Mouse (Mus musculus): ENCODE measurements around the gene Nf1. TPM values are rescaled to one million over a fixed set of nuclear protein-coding genes. Genes with fewer than 3 reads are reported as not detected.

Nf1 gene
- polyA plus RNA-seq, 1 experiment from 2014 or later: 1.3 TPM

DNA sequence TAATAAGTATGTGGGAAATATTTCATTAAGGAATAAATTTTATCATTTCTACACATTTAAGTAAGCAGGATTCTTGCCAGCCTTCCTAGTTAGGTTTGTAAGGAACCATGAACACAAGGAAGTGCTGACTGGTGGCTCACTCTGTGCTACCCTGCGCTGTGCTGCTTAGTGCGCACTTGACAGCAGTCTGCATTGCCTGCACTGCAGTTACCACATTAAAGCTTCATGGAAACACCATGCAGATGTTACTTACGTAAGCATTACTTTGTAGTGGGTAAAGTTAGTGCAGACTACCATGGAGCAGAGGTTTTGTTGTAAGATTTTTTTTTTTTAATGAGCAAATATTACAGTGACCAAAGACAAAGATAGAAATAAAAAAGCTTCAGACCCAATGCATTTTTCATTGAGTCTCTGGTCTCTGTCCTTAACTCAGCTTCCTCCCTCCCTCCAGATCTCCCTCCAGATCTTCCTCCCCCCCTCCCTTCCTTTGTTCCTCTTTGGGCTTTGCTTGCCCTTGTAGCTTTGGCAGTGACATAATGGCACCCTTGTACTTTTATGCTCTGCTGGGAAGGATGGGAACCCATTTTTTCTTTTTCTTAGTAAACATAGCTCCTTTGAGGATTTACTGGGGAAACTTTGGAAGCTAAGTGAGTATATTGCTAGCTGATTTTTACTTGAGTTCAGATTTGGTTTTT, 121.4 kb downstream of the Nf1 start:
- no peak overlapping the region for H3K4me3 ChIP-seq (ENCODE audit: low read depth, low read length)
- H3K27ac ChIP-seq (ENCODE audit: low read length): no peak overlapping the region
- no peaks in the 10 kb centered on the region for H3K27me3 ChIP-seq (ENCODE audit: control insufficient read depth, insufficient read depth, low read depth, low read length)
- 60% methylated on average over 3 of the region's 3 CpGs for WGBS (ENCODE audit: insufficient replicate concordance)
- no peak for ATAC-seq (ENCODE audit: low read depth)
- H3K9ac ChIP-seq (ENCODE audit: low read depth, low read length): no peak overlapping the region
- no peaks in the 10 kb centered on the region for H3K4me1 ChIP-seq (ENCODE audit: control insufficient read depth, low read depth, low read length)
- no peaks in the 10 kb centered on the region for H3K9me3 ChIP-seq (replicated peaks; ENCODE audit: control insufficient read depth, low read length)
- H3K36me3 ChIP-seq (ENCODE audit: control insufficient read depth, insufficient read depth): no peaks in the 10 kb centered on the region
- no peak overlapping the region for H3K4me2 ChIP-seq (ENCODE audit: low read depth, low read length)

DNA sequence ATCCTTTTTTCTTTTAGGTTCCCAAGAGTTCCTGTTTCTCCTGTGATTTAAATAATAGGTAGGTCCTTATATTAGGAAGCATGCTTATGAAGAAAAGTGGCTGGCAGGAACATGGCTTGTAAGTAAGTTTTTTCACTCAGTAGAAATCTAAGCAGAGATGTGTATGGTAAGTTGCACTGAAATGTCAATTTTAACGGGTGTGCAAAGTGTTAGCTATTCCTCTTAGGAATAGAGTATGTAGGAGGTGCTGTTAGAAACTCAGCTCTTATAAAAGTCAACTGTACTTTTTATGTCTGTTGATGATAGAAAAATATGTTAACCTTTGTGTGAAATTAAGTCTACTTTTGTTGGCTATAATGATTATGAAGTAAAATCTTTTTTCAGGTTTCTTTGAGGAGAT, 128.6 kb downstream of the Nf1 start:
- WGBS (ENCODE audit: insufficient replicate concordance): 70% methylated on average over 1 of the region's 1 CpGs
- Histone ChIP-seq H3K36me3 (ENCODE audit: control insufficient read depth, insufficient read depth) (no peaks in the 10 kb centered on the region), H3K9ac (ENCODE audit: low read depth, low read length) (no peak overlapping the region), H3K4me1 (ENCODE audit: control insufficient read depth, low read depth, low read length) (no peaks in the 10 kb centered on the region), H3K27ac (ENCODE audit: low read length) (no peak overlapping the region), H3K27me3 (ENCODE audit: control insufficient read depth, insufficient read depth, low read depth, low read length) (no peaks in the 10 kb centered on the region), H3K4me3 (ENCODE audit: low read depth, low read length) (no peak overlapping the region), H3K9me3 (replicated peaks; ENCODE audit: control insufficient read depth, low read length) (no peaks in the 10 kb centered on the region), H3K4me2 (ENCODE audit: low read depth, low read length) (no peak overlapping the region)
- ATAC-seq (ENCODE audit: low read depth): no peak

DNA sequence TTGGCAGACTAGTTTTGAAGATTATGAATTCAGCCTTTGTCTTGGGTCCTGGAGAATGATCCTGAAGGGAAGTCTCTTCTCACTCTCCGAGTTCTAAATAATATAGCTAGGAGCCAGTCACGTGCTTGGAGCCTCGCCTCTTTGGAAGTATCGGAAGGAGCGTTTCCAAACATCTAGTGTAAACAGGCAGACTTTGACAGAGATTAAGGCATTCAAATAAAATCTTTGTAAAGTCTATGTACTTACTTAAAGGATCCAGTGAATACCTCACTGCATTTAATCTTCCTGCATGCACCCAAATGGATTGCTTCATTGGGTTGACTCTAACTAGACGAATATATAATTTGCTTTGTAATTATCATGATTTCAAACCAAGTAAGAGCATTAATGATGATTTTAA, 143.9 kb downstream of the Nf1 start:
- no peak for ATAC-seq (ENCODE audit: low read depth)
- Histone ChIP-seq H3K4me3 (ENCODE audit: low read depth, low read length) (no peak overlapping the region), H3K9me3 (replicated peaks; ENCODE audit: control insufficient read depth, low read length) (no peaks in the 10 kb centered on the region), H3K4me2 (ENCODE audit: low read depth, low read length) (no peak overlapping the region), H3K4me1 (ENCODE audit: control insufficient read depth, low read depth, low read length) (no peaks in the 10 kb centered on the region), H3K36me3 (ENCODE audit: control insufficient read depth, insufficient read depth) (no peaks in the 10 kb centered on the region; the same call in 1 of the 2 replicates), H3K27me3 (ENCODE audit: control insufficient read depth, insufficient read depth, low read depth, low read length) (no peaks in the 10 kb centered on the region), H3K27ac (ENCODE audit: low read length) (no peak overlapping the region), H3K9ac (ENCODE audit: low read depth, low read length) (no peak overlapping the region)
- WGBS (ENCODE audit: insufficient replicate concordance): 80% methylated on average over 6 of the region's 6 CpGs

DNA sequence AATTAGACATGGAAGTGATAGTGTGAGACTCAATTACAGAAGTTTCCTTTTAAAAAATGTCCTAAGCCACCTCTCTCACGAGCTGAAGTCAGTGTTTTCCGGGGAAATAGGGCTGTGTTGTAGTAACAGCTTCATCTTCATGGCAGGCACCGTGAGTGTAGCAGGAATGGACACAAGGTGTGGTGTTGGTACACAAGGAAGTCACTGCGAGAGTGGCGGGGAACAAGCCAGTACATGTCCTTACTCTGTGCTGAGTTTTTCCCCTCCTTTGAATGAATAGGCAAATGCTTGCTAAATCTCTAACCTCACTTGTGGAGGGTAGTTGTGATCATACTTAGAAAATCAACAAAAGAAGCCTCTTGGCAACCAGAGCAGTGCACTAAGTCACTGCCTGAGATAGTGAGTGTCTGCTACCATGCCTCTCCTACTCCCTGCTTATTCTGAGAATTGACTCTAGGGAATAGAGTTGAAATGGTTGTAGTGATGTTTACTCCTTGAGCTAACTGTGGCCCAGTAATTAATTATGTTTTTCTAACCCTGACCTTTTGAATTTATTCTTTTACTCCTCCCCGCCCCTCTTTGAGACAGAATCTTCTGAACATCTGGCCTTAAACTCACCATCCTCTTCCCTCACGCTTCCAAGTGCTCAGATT, 144.5 kb downstream of the Nf1 start:
- WGBS (ENCODE audit: insufficient replicate concordance): 71% methylated on average over 7 of the region's 7 CpGs
- no peak for ATAC-seq (ENCODE audit: low read depth)
- H3K9ac ChIP-seq (ENCODE audit: low read depth, low read length): no peak overlapping the region

DNA sequence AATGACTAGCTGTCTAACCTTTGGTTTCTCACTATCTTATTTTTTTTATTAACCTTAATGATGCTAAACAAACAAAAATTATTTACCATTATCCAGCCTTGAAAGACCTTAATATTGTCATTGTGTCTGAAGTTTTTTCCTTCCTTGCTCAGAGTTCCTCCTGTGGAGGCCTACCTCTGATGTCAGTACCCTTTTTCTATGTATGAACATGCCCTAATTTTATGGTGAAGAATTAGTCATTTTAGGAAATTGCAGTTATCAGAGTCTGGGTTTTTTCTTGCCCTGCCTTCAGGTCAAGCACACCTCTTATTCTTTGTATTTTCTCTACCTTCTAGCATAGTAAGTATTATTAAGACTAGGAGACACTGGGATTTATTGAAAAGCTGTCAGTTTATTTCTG, 145.2 kb downstream of the Nf1 start:
- no peaks in the 10 kb centered on the region for H3K9me3 ChIP-seq (replicated peaks; ENCODE audit: control insufficient read depth, low read length)
- no peaks in the 10 kb centered on the region; the same call in 1 of the 2 replicates for H3K36me3 ChIP-seq (ENCODE audit: control insufficient read depth, insufficient read depth)
- H3K4me2 ChIP-seq (ENCODE audit: low read depth, low read length): no peak overlapping the region
- no peaks in the 10 kb centered on the region for H3K4me1 ChIP-seq (ENCODE audit: control insufficient read depth, low read depth, low read length)
- no peak overlapping the region for H3K27ac ChIP-seq (ENCODE audit: low read length)
- H3K9ac ChIP-seq (ENCODE audit: low read depth, low read length): no peak overlapping the region
- H3K27me3 ChIP-seq (ENCODE audit: control insufficient read depth, insufficient read depth, low read depth, low read length): no peaks in the 10 kb centered on the region
- H3K4me3 ChIP-seq (ENCODE audit: low read depth, low read length): no peak overlapping the region
- ATAC-seq (ENCODE audit: low read depth): no peak

More for the DNA sequence above, 144.5 kb downstream of the Nf1 start:
- H3K4me2 ChIP-seq (ENCODE audit: low read depth, low read length): no peak overlapping the region
- H3K4me1 ChIP-seq (ENCODE audit: control insufficient read depth, low read depth, low read length): no peaks in the 10 kb centered on the region
- H3K9me3 ChIP-seq (replicated peaks; ENCODE audit: control insufficient read depth, low read length): no peaks in the 10 kb centered on the region
- H3K27ac ChIP-seq (ENCODE audit: low read length): no peak overlapping the region
- H3K27me3 ChIP-seq (ENCODE audit: control insufficient read depth, insufficient read depth, low read depth, low read length): no peaks in the 10 kb centered on the region
- H3K4me3 ChIP-seq (ENCODE audit: low read depth, low read length): no peak overlapping the region
- no peaks in the 10 kb centered on the region; the same call in 1 of the 2 replicates for H3K36me3 ChIP-seq (ENCODE audit: control insufficient read depth, insufficient read depth)

DNA sequence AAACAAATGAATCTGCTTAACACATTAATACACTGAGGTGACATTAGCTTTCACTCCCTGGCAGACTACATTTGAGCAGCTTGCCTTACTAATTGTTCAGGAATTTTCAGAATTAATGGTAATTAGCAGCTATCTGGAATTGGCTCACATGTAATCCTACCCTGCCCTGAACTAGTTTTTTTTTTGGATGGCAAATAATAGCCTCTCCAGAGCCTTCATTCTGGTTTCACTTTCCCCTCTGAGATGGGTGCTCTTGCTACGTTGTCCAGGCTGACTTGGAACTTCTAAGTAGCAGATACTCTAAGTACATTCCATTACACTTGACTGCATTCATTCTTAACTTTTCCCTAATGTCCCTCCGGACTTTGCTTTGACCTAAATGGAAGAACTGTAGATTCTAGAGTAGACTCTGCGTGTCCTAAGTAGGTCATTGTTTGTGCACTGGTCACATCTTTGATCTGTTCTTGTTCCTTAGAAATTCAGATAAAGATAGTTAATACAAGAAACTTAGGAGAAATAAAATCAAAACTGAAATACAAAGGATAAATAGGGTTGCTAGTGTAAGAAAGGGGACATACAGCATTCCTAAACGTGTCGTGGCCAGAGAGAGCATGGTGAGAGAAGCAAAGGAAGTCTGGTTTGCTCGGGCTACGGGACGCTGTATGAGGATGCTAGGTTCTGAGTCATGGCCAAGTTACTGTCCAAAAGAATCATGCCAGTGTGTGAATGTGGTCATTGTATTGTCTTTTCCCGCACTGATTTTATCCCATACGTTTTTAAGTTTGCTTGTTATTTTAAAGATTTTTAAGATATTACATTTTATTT, 155.7 kb downstream of the Nf1 start:
- Histone ChIP-seq H3K4me3 (ENCODE audit: low read depth, low read length) (no peak overlapping the region), H3K9me3 (replicated peaks; ENCODE audit: control insufficient read depth, low read length) (no peaks in the 10 kb centered on the region), H3K27ac (ENCODE audit: low read length) (no peak overlapping the region), H3K36me3 (ENCODE audit: control insufficient read depth, insufficient read depth) (no peaks in the 10 kb centered on the region), H3K4me1 (ENCODE audit: control insufficient read depth, low read depth, low read length) (no peaks in the 10 kb centered on the region), H3K9ac (ENCODE audit: low read depth, low read length) (no peak overlapping the region), H3K4me2 (ENCODE audit: low read depth, low read length) (no peak overlapping the region), H3K27me3 (ENCODE audit: control insufficient read depth, insufficient read depth, low read depth, low read length) (no peaks in the 10 kb centered on the region)
- WGBS (ENCODE audit: insufficient replicate concordance): 66% methylated on average over 10 of the region's 10 CpGs
- no peak for ATAC-seq (ENCODE audit: low read depth)

DNA sequence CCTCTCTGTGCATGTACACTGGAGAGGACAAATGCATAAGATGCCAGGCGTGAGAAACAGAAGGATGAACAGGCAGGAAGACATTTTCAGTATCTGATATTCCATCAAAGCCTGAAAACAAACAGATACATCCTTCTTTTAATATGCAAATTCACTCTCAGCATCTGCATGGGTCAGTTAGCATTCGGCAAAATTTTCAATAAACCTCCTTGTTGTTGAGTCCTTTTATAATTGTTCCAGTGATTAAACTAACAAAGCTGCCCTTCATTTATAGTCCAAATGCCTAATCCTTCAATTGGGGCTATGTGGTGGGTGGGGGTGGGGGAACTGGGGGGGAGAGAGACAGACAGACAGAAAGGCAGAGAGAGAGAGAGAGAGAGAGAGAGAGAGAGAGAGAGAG, 163.4 kb downstream of the Nf1 start:
- Histone ChIP-seq H3K4me1 (ENCODE audit: control insufficient read depth, low read depth, low read length) (no peaks in the 10 kb centered on the region), H3K9me3 (replicated peaks; ENCODE audit: control insufficient read depth, low read length) (no peaks in the 10 kb centered on the region), H3K9ac (ENCODE audit: low read depth, low read length) (no peak overlapping the region), H3K4me2 (ENCODE audit: low read depth, low read length) (no peak overlapping the region), H3K27me3 (ENCODE audit: control insufficient read depth, insufficient read depth, low read depth, low read length) (no peaks in the 10 kb centered on the region), H3K4me3 (ENCODE audit: low read depth, low read length) (no peak overlapping the region), H3K27ac (ENCODE audit: low read length) (no peak overlapping the region), H3K36me3 (ENCODE audit: control insufficient read depth, insufficient read depth) (no peaks in the 10 kb centered on the region)
- ATAC-seq (ENCODE audit: low read depth): no peak
- WGBS (ENCODE audit: insufficient replicate concordance): 56% methylated on average over 2 of the region's 2 CpGs

DNA sequence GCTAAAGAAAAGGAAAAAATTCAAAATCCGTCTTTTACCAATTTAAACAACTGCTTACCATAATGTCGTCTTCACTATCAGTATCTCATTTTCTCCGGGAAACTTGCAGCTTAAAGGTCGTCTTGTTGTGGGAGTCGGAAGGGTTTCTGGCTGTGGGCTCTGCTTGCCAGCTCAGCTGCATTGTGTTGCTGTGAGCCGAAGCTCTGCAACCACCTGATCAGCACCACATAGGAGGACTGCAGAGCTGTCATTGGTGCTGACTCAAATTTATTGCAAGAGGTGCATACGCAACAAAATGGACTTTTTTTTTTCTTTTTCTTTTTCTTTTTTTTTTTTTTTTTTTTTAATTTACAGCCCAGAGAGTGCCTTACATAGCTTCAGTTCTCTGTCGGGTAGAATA, 164.4 kb downstream of the Nf1 start, which contains the start of gene Omg:
Gene Omg (minus strand): TSS at position 240 of the 400 bp plus-strand sequence.
- WGBS (ENCODE audit: insufficient replicate concordance): 57% methylated on average over 8 of the region's 8 CpGs
- Histone ChIP-seq H3K36me3 (ENCODE audit: control insufficient read depth, insufficient read depth) (no peaks in the 10 kb centered on the region), H3K4me2 (ENCODE audit: low read depth, low read length) (no peak within 1 kb of the TSS), H3K27ac (ENCODE audit: low read length) (no peak within 1 kb of the TSS), H3K9ac (ENCODE audit: low read depth, low read length) (no peak within 1 kb of the TSS), H3K27me3 (ENCODE audit: control insufficient read depth, insufficient read depth, low read depth, low read length) (no peaks in the 10 kb centered on the region), H3K9me3 (replicated peaks; ENCODE audit: control insufficient read depth, low read length) (no peaks in the 10 kb centered on the region), H3K4me3 (ENCODE audit: low read depth, low read length) (no peak within 1 kb of the TSS), H3K4me1 (ENCODE audit: control insufficient read depth, low read depth, low read length) (no peaks in the 10 kb centered on the region)
- no peak for ATAC-seq (ENCODE audit: low read depth)

DNA sequence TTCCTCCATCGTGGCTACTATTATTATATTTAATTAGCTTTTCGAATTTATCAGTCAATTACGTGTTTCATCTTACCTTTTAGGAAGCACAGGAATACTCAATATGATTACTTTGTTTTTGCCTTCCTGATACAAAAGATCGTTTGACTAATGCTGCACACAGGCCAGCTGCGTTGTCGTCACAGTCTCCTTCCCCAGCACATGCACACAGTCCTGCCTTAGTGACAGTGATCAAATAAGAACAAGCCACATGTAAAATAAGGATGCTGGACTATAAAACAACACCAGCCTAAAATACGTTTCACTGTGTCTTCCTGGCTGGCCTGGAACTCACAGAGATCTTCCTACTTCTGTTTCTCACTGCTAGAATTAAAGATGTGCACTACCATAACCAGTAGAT, 165.0 kb downstream of the Nf1 start:
- no peaks in the 10 kb centered on the region for H3K27me3 ChIP-seq (ENCODE audit: control insufficient read depth, insufficient read depth, low read depth, low read length)
- no peak overlapping the region for H3K9ac ChIP-seq (ENCODE audit: low read depth, low read length)
- no peak overlapping the region for H3K4me2 ChIP-seq (ENCODE audit: low read depth, low read length)
- no peak overlapping the region for H3K27ac ChIP-seq (ENCODE audit: low read length)
- H3K36me3 ChIP-seq (ENCODE audit: control insufficient read depth, insufficient read depth): no peaks in the 10 kb centered on the region
- no peak overlapping the region for H3K4me3 ChIP-seq (ENCODE audit: low read depth, low read length)
- ATAC-seq (ENCODE audit: low read depth): no peak
- H3K4me1 ChIP-seq (ENCODE audit: control insufficient read depth, low read depth, low read length): no peaks in the 10 kb centered on the region
- WGBS (ENCODE audit: insufficient replicate concordance): 77% methylated on average over 7 of the region's 7 CpGs
- no peaks in the 10 kb centered on the region for H3K9me3 ChIP-seq (replicated peaks; ENCODE audit: control insufficient read depth, low read length)

Data from liver, embryonic 16.5 days (tissue).